Mouse (Mus musculus) MEL (cell line): ENCODE results near the gene Gm19345.

Experiments used
- CHD1 ChIP-seq: IDR thresholded peaks from 2 replicates; pipeline ENCODE4 v1.6.1; 2012; ENCODE audit warnings: low read depth, mild to moderate bottlenecking, inconsistent platforms, low read length, improper control_type of control experiment
- CTCF ChIP-seq, 3 experiments: IDR thresholded peaks in 2 of 3; conservative IDR thresholded peaks in 1 of 3; 2 replicates each; pipeline ENCODE4 v1.5.1; 2011 to 2012; ENCODE audit warnings: low read length in 3 of 3, low read depth in 2 of 3, mild to moderate bottlenecking in 2 of 3, improper control_type of control experiment in 1 of 3, inconsistent platforms in 1 of 3, mixed read lengths in 1 of 3, moderate library complexity in 1 of 3; ENCODE audit not compliant: control insufficient read depth in 1 of 3, insufficient read depth in 1 of 3, poor library complexity in 1 of 3, severe bottlenecking in 1 of 3
- EP300 ChIP-seq, 2 experiments: IDR thresholded peaks; 2 replicates each; pipeline ENCODE4 v1.6.1; 2011; ENCODE audit warnings: improper control_type of control experiment in 2 of 2, low read length in 2 of 2, low read depth in 1 of 2, mild to moderate bottlenecking in 1 of 2
- KAT2A ChIP-seq: conservative IDR thresholded peaks from 2 replicates; pipeline ENCODE4 v1.6.1; 2012; ENCODE audit warnings: low read depth, low read length, improper control_type of control experiment, inconsistent platforms
- MEF2A ChIP-seq: IDR thresholded peaks from 2 replicates; pipeline ENCODE4 v1.6.1; 2014; ENCODE audit warnings: low read depth, mild to moderate bottlenecking, inconsistent platforms, low read length, improper control_type of control experiment; ENCODE audit not compliant: poor library complexity, insufficient replicate concordance, severe bottlenecking; ENCODE audit errors: extremely low read depth
- NRF1 ChIP-seq: IDR thresholded peaks from 2 replicates; pipeline ENCODE4 v1.6.1; 2014; ENCODE audit warnings: low read depth, mild to moderate bottlenecking, inconsistent platforms, low read length, improper control_type of control experiment, moderate library complexity; ENCODE audit not compliant: poor library complexity, insufficient read depth, severe bottlenecking
- POLR2A ChIP-seq, 2 experiments: IDR thresholded peaks; 2 replicates each; pipeline ENCODE4 v1.6.1; 2011 to 2012; ENCODE audit warnings: low read length in 2 of 2, mild to moderate bottlenecking in 2 of 2, control low read depth in 1 of 2, improper control_type of control experiment in 1 of 2, low read depth in 1 of 2, moderate library complexity in 1 of 2; ENCODE audit not compliant: control insufficient read depth in 1 of 2, insufficient read depth in 1 of 2, poor library complexity in 1 of 2
- SIN3A ChIP-seq: IDR thresholded peaks from 2 replicates; pipeline ENCODE4 v1.6.1; 2012; ENCODE audit warnings: low read length, improper control_type of control experiment, inconsistent platforms
- TAL1 ChIP-seq: IDR thresholded peaks from 2 replicates; pipeline ENCODE4 v1.6.1; 2012; ENCODE audit warnings: mild to moderate bottlenecking, inconsistent platforms, low read length, moderate library complexity, mixed read lengths
- TBP ChIP-seq: IDR thresholded peaks from 2 replicates; pipeline ENCODE4 v1.8.0; 2011; ENCODE audit warnings: low read depth, low read length, improper control_type of control experiment
- USF1 ChIP-seq: IDR thresholded peaks from 2 replicates; pipeline ENCODE4 v1.6.1; 2014; ENCODE audit warnings: low read depth, mild to moderate bottlenecking, inconsistent platforms, low read length, improper control_type of control experiment, moderate library complexity
- ZKSCAN1 ChIP-seq: IDR thresholded peaks from 2 replicates; pipeline ENCODE4 v1.6.1; 2012; ENCODE audit warnings: low read depth, mild to moderate bottlenecking, inconsistent platforms, low read length, improper control_type of control experiment, moderate library complexity

DNA sequence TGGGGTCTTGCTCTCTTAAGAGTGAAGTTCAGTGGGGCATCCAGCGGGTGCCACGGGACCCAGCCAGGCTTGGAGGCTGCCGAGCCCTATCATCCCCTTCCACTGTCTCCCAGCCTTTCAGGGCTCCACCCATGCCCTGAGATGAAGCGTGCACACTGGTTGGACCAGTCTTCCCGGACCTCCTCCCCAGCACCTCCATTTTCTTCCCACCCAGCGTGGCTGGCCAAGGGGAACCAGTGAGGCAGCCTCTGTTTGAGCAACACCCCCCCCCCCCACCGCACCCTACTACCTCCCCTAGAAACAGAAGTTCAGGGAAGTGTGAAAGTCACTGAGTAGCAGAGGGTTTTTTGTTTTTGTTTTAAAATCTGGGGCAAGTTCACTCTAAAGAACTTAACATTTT lies 36.0 kb downstream of the Gm19345 start, which contains the start of gene Ceacam19:
- TF ChIP-seq CTCF (IDR thresholded peaks at IDR 0.05 in 2 of 3, conservative IDR thresholded peaks at IDR 0.05 in 1 of 3; ENCODE audit: control insufficient read depth in 1 of 3, insufficient read depth in 1 of 3, low read depth in 2 of 3, low read length in 3 of 3, poor library complexity in 1 of 3, severe bottlenecking in 1 of 3) (no peak), ZKSCAN1 (no peak), POLR2A (IDR thresholded peaks at IDR 0.05; ENCODE audit: control insufficient read depth in 1 of 2, insufficient read depth in 1 of 2, low read depth in 1 of 2, low read length in 2 of 2, poor library complexity in 1 of 2) (no peak), KAT2A (no peak), USF1 (no peak), TBP (no peak), CHD1 (no peak), TAL1 (no peak), EP300 (IDR thresholded peaks at IDR 0.05; ENCODE audit: low read depth in 1 of 2, low read length in 2 of 2) (no peak), SIN3A (no peak), MEF2A (no peak), NRF1 (no peak)
